Mouse (Mus musculus) megakaryocyte, embryonic 14.5 days (primary cell): ENCODE measurements around the gene Med18. TPM values are rescaled to one million over a fixed set of nuclear protein-coding genes. Genes with fewer than 3 reads are reported as not detected.

Experiments
- H3K27me3 ChIP-seq: replicated peaks from 2 replicates; pipeline ENCODE3; 2012; ENCODE audit warnings: inconsistent platforms
- H3K36me3 ChIP-seq: replicated peaks from 2 replicates; pipeline ENCODE3; 2012; ENCODE audit warnings: low read length, inconsistent platforms, mixed read lengths
- H3K4me1 ChIP-seq: 2 replicates; pipeline ENCODE4 v1.6.1; 2012; ENCODE audit warnings: inconsistent platforms
- H3K4me3 ChIP-seq: replicated peaks from 2 replicates; pipeline ENCODE3; 2012; ENCODE audit warnings: moderate library complexity, mild to moderate bottlenecking, inconsistent platforms
- H3K9me3 ChIP-seq: 2 replicates; pipeline ENCODE4 v1.6.1; 2012; ENCODE audit warnings: inconsistent platforms
- FLI1 ChIP-seq: IDR thresholded peaks from 2 replicates; pipeline ENCODE4 v1.6.1; 2012; ENCODE audit warnings: low read length, inconsistent platforms, mixed read lengths
- GATA1 ChIP-seq: IDR thresholded peaks from 3 replicates; pipeline ENCODE4 v1.6.1; 2012; ENCODE audit warnings: mixed read lengths, low read length, inconsistent platforms, borderline replicate concordance
- polyA plus RNA-seq: library from polyadenylated mRNA; stranded (reverse); fragments of >175 nt; gene quantifications from 2 replicates; pipeline ENCODE4 v1.2.3, GENCODE M21; 2012; ENCODE audit warnings: low replicate concordance; ENCODE audit not compliant: insufficient read depth

Gene Med18
- 2.3 and 2.7 TPM in 2 replicates for polyA plus RNA-seq

- Histone ChIP-seq H3K27me3 (no peaks in the 10 kb centered on the region), H3K4me3 (peak within 1 kb of the TSS; percentile 99), H3K4me1 (peaks cover 43% of the 10 kb centered on the region), H3K36me3 (peaks cover 25% of the 10 kb centered on the region), H3K9me3 (no peaks in the 10 kb centered on the region)
- TF ChIP-seq FLI1, result peak; percentile 82; the same call in 1 of the 2 replicates
- TF ChIP-seq GATA1, result no peak
Observed at GRCm38 (mm10) chr4:132463430-132464254, at the start of gene Med18. Med18 (minus strand) TSS chr4:132463921.

DNA sequence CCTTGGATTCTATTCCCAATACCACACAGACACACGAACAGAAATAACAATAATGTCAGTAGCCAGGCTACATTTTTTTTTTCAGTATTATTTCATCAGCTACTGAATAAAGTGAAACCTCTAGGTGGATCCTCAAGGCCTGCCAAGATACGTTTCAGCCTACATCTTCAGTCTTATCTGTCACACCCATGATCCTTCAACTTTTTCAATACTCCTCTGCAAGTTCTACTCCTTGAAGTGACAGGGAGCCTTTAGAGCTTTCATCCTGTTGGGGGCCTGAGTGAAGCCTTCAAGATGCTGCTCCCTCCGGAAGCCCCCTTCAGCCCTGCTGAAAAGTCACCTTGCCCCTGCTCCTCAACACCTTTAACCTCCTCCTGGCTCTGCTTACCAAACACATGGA, 48.4 kb upstream of the Med18 start:
- Histone ChIP-seq H3K9me3 (no peaks in the 10 kb centered on the region), H3K4me1 (peaks cover 57% of the 10 kb centered on the region), H3K27me3 (no peaks in the 10 kb centered on the region), H3K4me3 (no peak overlapping the region), H3K36me3 (peaks cover 6% of the 10 kb centered on the region)
- TF ChIP-seq FLI1, result no peak
- TF ChIP-seq GATA1, result no peak

DNA sequence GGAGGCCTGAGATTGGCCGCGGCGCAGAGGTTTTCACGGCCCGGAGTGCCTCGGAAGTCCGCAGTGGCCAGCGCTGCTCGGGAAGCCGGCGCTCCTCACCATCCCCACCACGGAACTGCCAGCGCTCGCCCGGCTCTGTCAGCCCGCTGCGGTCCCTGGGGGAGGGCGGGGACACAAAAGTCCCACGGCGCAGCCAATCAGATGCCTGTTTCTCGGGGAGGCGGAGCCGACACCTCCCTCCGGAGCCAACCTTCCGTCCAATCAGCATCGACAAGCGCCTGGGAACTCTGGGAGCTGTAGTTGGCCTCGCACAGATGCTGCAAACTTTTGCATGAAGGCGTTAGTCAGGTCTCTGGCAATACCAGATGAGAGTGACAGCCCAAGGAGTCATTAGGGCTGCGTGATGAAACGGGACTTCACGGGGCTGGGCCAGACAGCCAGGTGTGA, 46.7 kb upstream of the Med18 start, which contains the start of gene Sesn2:
Sesn2 (minus strand) TSS at position 150 of the 447 bp plus-strand sequence.
- H3K4me3 ChIP-seq, result peak within 1 kb of the TSS; percentile 96
- no peak for TF ChIP-seq GATA1
- no peak for TF ChIP-seq FLI1
- H3K36me3 ChIP-seq, result peaks cover 17% of the 10 kb centered on the region
- no peaks in the 10 kb centered on the region for H3K27me3 ChIP-seq
- H3K4me1 ChIP-seq, result peaks cover 71% of the 10 kb centered on the region
- H3K9me3 ChIP-seq, result no peaks in the 10 kb centered on the region

- no peak for TF ChIP-seq GATA1
- TF ChIP-seq FLI1, result no peak
Observed at GRCm38 (mm10) chr4:132509621-132510296, 46.0 kb upstream of the Med18 start.

DNA sequence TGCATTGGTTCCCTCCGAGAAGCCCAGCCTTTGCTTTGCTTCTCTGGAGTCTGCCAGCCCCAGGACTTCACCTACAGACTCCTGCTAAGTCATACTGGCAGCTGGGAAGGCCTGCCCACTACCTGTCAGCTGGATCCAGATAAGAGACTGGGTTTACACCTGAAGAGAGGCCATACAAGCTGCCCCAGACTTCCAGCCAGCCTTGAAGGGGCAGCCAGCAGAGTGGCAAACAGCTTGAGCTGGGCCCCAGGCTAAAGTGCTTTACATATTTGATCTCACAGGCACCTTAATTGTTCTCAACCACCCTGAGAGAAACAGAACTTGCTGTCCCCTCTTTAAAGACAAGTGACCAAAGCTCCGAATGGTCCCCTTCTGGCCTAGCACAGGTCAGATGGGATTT, 43.5 kb upstream of the Med18 start:
- Histone ChIP-seq H3K9me3 (no peaks in the 10 kb centered on the region), H3K27me3 (no peaks in the 10 kb centered on the region), H3K4me3 (peak overlapping the region; percentile 72), H3K4me1 (peaks cover 81% of the 10 kb centered on the region), H3K36me3 (peaks cover 36% of the 10 kb centered on the region)
- TF ChIP-seq GATA1, result no peak
- no peak for TF ChIP-seq FLI1

More at GRCm38 (mm10) chr4:132509621-132510296, 46.0 kb upstream of the Med18 start:
- peak overlapping the region; percentile 96 for H3K4me3 ChIP-seq
- H3K27me3 ChIP-seq, result no peaks in the 10 kb centered on the region
- H3K4me1 ChIP-seq, result peaks cover 77% of the 10 kb centered on the region
- peaks cover 19% of the 10 kb centered on the region for H3K36me3 ChIP-seq
- H3K9me3 ChIP-seq, result no peaks in the 10 kb centered on the region

DNA sequence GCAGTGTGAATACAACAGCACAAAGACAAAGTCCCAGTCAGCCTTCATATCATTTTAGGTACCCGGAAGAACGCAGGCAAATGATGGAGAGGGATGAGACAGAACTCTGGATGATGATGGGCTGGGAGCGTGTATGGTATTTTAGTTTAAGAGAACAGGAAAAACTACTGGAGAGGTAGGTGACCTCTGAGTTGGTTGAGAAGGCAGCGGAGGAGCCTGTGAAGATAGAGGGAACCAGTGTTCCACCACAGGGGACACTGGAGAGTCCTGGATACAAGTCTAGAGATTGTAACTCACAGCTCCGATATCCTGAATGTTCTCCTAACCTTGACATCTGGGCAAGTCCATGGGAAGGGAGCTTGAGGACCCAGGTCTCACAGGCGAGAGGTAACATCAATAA, 42.5 kb upstream of the Med18 start:
- Histone ChIP-seq H3K4me1 (peaks cover 76% of the 10 kb centered on the region), H3K36me3 (peaks cover 39% of the 10 kb centered on the region), H3K27me3 (no peaks in the 10 kb centered on the region), H3K4me3 (peak overlapping the region; percentile 23), H3K9me3 (no peaks in the 10 kb centered on the region)
- no peak for TF ChIP-seq GATA1
- TF ChIP-seq FLI1, result no peak

- no peaks in the 10 kb centered on the region for H3K27me3 ChIP-seq
- peaks cover 75% of the 10 kb centered on the region for H3K4me1 ChIP-seq
- H3K9me3 ChIP-seq, result no peaks in the 10 kb centered on the region
- no peak for TF ChIP-seq FLI1
- no peak for TF ChIP-seq GATA1
- peaks cover 44% of the 10 kb centered on the region for H3K36me3 ChIP-seq
- H3K4me3 ChIP-seq, result peak overlapping the region; percentile 70
Observed at GRCm38 (mm10) chr4:132505800-132506199, 42.1 kb upstream of the Med18 start.

GRCm38 (mm10) chr4:132505034-132505738, 41.5 kb upstream of the Med18 start:
- Histone ChIP-seq H3K4me3 (peak overlapping the region; percentile 73), H3K27me3 (no peaks in the 10 kb centered on the region), H3K9me3 (no peaks in the 10 kb centered on the region), H3K4me1 (peaks cover 74% of the 10 kb centered on the region), H3K36me3 (peaks cover 49% of the 10 kb centered on the region)
- TF ChIP-seq FLI1 (no peak), GATA1 (no peak)

DNA sequence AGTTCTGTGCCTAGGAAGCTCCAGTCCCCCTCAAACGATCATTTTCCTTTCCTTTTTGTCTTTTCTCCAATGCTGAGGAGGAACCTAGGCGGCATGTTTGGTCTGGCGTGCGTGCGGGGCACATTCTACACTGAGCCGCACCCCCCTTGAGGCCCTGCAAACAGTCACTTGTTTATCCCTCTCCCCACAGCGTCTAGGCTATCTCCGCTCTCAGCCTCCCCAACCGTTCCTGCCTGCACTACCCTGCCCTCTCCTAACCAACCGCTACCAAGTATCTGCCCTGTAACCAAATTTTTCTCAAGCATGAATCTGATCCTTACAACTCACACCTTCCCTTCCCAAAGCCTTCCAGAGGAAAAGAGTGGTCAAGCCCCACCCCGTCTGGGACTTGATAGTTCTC, 39.6 kb upstream of the Med18 start:
- H3K27me3 ChIP-seq, result no peaks in the 10 kb centered on the region
- H3K36me3 ChIP-seq, result peaks cover 66% of the 10 kb centered on the region
- H3K4me3 ChIP-seq, result no peak overlapping the region
- no peaks in the 10 kb centered on the region for H3K9me3 ChIP-seq
- H3K4me1 ChIP-seq, result peaks cover 76% of the 10 kb centered on the region
- TF ChIP-seq GATA1 (no peak), FLI1 (no peak)

- no peaks in the 10 kb centered on the region for H3K9me3 ChIP-seq
- H3K4me1 ChIP-seq, result peaks cover 59% of the 10 kb centered on the region
- no peak for TF ChIP-seq FLI1
- TF ChIP-seq GATA1, result no peak
- no peaks in the 10 kb centered on the region for H3K27me3 ChIP-seq
- peaks cover 77% of the 10 kb centered on the region for H3K36me3 ChIP-seq
- H3K4me3 ChIP-seq, result no peak overlapping the region
Observed at GRCm38 (mm10) chr4:132501639-132502038, 37.9 kb upstream of the Med18 start.
